Mouse (Mus musculus): ENCODE measurements around the gene Syn3. TPM values are rescaled to one million over a fixed set of nuclear protein-coding genes. Genes with fewer than 3 reads are reported as not detected.
"Not testable (repeated sequence)": the region's sequence is repeated elsewhere in the genome, so short reads cannot be mapped to it uniquely, and the experiment has no call there.

Syn3 gene
- polyA plus RNA-seq (2015; fragmentation: Nextera tagmentation; extraction: Ambion mirVana) = 19.5 and 24.8 TPM in 2 replicates

DNA sequence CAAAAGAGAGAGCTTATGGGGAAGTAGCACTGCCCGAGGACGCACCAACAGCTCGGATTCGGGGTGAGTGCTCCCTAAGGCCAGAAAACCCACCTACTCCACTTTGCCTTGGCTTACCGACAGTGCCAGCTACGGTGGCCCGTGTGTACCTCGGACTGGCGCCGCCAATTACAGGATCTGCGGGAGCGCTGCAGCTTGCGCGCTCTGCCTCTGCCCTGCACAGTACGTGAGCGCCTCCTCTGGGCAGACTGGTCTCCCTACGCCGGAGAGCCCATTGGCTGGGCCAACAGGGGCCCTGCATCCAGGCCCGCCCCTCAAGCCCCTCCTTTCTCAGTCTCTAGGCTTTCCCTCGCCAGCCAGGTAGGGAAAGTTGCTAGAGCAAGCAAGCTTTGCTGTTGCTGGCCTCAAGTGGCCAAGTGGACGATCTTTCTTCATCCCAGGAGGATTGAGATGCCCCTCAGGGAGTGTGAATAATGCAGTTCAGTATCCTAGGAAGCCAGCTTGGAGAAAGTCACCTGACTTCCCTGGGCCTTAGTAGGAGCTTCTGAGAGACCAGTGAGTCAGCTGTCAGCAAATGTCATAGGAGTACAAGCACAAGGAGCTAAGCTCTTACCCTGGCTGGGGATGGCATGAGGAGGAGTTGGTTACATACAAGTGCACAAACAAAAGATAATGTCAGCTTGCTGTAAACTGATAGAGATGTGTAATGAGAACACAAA lies at the start of gene Syn3:
Syn3 (minus strand) TSS at position 224 of the 719 bp plus-strand sequence.
- peak within 1 kb of the TSS; percentile 86 for H3K9ac ChIP-seq (replicated peaks; ENCODE audit: low read depth, low read length)
- WGBS = under 1% methylated on average over 21 of the region's 21 CpGs
- no peaks in the 10 kb centered on the region for H3K36me3 ChIP-seq (ENCODE audit: control insufficient read depth, insufficient read depth)
- H3K27me3 ChIP-seq (replicated peaks; ENCODE audit: control insufficient read depth, insufficient read depth, low read length) = no peaks in the 10 kb centered on the region
- H3K9me3 ChIP-seq (ENCODE audit: control insufficient read depth, low read length) = no peaks in the 10 kb centered on the region
- H3K4me1 ChIP-seq (replicated peaks; ENCODE audit: control insufficient read depth, insufficient read depth, low read length) = peaks cover 13% of the 10 kb centered on the region
- peak within 1 kb of the TSS; percentile 62 for H3K4me2 ChIP-seq (ENCODE audit: low read length)
- peak within 1 kb of the TSS; percentile 75 for H3K4me3 ChIP-seq (replicated peaks; ENCODE audit: low read length)
- peak; percentile 100 for ATAC-seq
- peak within 1 kb of the TSS; percentile 70 for H3K27ac ChIP-seq (ENCODE audit: low read length)

DNA sequence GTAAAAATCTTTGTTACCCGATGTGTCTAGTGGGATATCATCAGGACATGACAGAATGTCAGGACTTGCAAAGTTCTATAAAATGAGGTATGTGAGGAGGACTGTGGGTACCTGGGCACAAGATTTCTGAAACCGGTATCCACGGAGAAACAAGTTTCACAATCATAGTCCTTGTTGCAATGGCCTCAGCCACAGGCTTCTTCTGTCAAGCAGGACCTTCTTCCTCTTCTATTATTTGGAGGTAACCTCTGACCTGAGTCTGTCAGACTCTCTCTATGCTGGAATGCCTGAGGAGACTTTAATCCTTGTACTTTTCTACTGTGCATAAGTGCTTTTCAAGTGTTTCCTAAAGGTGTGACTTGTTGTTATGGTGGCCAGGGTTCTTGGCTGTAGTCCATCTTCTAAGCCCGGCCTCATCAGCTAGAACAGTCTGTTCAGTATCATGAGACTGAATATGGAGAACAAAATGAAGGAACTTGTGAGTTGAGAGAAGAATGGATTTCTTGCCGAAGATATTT lies 27.7 kb upstream of the Syn3 start:
- not testable (repeated sequence) for H3K9ac ChIP-seq (replicated peaks; ENCODE audit: low read depth, low read length); H3K4me2 ChIP-seq (ENCODE audit: low read length); H3K27ac ChIP-seq (ENCODE audit: low read length); H3K27me3 ChIP-seq (replicated peaks; ENCODE audit: control insufficient read depth, insufficient read depth, low read length); H3K9me3 ChIP-seq (ENCODE audit: control insufficient read depth, low read length); H3K36me3 ChIP-seq (ENCODE audit: control insufficient read depth, insufficient read depth); ATAC-seq; H3K4me1 ChIP-seq (replicated peaks; ENCODE audit: control insufficient read depth, insufficient read depth, low read length); H3K4me3 ChIP-seq (replicated peaks; ENCODE audit: low read length)
- 86% methylated on average over 2 of the region's 5 CpGs for WGBS

DNA sequence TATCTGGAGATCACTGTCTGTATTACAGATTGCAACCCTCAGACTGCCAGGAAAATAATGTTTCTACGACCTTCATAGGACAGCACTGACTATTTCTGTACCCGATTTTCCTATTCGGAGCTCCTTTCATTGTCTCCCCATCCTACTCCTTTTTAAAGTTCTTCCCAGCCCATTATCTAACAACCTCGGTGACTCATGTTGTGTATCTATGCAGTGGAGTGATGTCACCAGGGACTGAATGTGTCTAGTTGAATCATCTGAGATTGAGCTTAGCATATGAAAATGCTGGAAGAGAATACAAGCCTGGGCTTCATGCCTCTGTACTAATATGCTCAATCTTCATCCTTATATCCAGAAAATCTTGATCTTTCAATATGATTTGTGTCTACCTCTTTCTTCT lies 15.1 kb upstream of the Syn3 start:
- H3K27me3 ChIP-seq (replicated peaks; ENCODE audit: control insufficient read depth, insufficient read depth, low read length) = no peaks in the 10 kb centered on the region
- no peak overlapping the region for H3K4me2 ChIP-seq (ENCODE audit: low read length)
- no peaks in the 10 kb centered on the region for H3K4me1 ChIP-seq (replicated peaks; ENCODE audit: control insufficient read depth, insufficient read depth, low read length)
- WGBS = 92% methylated on average over 4 of the region's 4 CpGs
- ATAC-seq = no peak
- H3K36me3 ChIP-seq (ENCODE audit: control insufficient read depth, insufficient read depth) = no peaks in the 10 kb centered on the region
- no peak overlapping the region for H3K9ac ChIP-seq (replicated peaks; ENCODE audit: low read depth, low read length)
- no peak overlapping the region for H3K27ac ChIP-seq (ENCODE audit: low read length)
- no peak overlapping the region for H3K4me3 ChIP-seq (replicated peaks; ENCODE audit: low read length)
- no peaks in the 10 kb centered on the region for H3K9me3 ChIP-seq (ENCODE audit: control insufficient read depth, low read length)

DNA sequence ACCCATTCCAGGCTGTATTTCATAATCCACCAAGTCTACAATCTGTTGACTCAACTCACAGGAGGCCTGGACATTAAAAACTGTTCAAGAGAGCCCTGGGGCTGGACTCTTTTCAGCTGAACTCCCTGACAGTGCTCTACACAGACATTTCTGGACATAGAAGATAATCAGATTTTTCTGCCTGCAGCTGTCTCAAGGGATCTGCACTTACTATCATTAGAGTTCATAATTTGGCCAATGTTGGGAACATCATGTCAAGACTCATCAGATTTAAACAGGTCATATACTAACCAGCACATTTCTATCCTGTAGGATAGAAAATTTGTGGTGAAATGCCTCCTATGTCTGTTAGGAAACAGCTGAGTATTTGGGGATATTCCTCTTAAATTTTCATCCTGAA lies 12.2 kb upstream of the Syn3 start:
- Histone ChIP-seq H3K36me3 (ENCODE audit: control insufficient read depth, insufficient read depth) (no peaks in the 10 kb centered on the region), H3K27ac (ENCODE audit: low read length) (no peak overlapping the region), H3K9me3 (ENCODE audit: control insufficient read depth, low read length) (no peaks in the 10 kb centered on the region), H3K4me2 (ENCODE audit: low read length) (no peak overlapping the region), H3K4me3 (replicated peaks; ENCODE audit: low read length) (no peak overlapping the region), H3K27me3 (replicated peaks; ENCODE audit: control insufficient read depth, insufficient read depth, low read length) (no peaks in the 10 kb centered on the region), H3K9ac (replicated peaks; ENCODE audit: low read depth, low read length) (no peak overlapping the region), H3K4me1 (replicated peaks; ENCODE audit: control insufficient read depth, insufficient read depth, low read length) (no peaks in the 10 kb centered on the region)
- no peak for ATAC-seq

DNA sequence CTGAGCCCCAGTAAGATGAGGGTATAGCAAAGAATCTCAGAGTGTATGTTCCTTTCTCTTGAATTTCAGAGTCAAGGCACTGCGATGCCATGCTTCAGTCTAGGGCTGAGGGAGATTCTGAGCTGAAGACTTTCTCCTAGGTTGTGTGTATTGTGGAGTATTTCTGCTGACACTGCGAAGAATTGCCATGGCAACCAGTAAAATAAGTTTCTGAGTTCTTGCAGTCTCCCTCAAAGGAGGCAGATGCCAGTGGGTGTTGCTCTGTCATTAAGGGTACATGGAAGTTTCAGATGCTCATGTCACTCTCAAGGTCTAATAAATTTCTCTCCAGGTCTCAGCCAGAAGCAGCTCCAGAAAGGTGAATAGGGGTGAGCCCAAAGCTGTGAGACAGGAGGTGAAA lies 3.4 kb upstream of the Syn3 start:
- H3K27me3 ChIP-seq (replicated peaks; ENCODE audit: control insufficient read depth, insufficient read depth, low read length) = no peaks in the 10 kb centered on the region
- H3K27ac ChIP-seq (ENCODE audit: low read length) = no peak overlapping the region
- no peak overlapping the region for H3K4me3 ChIP-seq (replicated peaks; ENCODE audit: low read length)
- no peak for ATAC-seq
- H3K36me3 ChIP-seq (ENCODE audit: control insufficient read depth, insufficient read depth) = no peaks in the 10 kb centered on the region
- H3K9me3 ChIP-seq (ENCODE audit: control insufficient read depth, low read length) = no peaks in the 10 kb centered on the region
- H3K9ac ChIP-seq (replicated peaks; ENCODE audit: low read depth, low read length) = no peak overlapping the region
- 69% methylated on average over 2 of the region's 2 CpGs for WGBS
- H3K4me2 ChIP-seq (ENCODE audit: low read length) = no peak overlapping the region
- H3K4me1 ChIP-seq (replicated peaks; ENCODE audit: control insufficient read depth, insufficient read depth, low read length) = peaks cover 13% of the 10 kb centered on the region

DNA sequence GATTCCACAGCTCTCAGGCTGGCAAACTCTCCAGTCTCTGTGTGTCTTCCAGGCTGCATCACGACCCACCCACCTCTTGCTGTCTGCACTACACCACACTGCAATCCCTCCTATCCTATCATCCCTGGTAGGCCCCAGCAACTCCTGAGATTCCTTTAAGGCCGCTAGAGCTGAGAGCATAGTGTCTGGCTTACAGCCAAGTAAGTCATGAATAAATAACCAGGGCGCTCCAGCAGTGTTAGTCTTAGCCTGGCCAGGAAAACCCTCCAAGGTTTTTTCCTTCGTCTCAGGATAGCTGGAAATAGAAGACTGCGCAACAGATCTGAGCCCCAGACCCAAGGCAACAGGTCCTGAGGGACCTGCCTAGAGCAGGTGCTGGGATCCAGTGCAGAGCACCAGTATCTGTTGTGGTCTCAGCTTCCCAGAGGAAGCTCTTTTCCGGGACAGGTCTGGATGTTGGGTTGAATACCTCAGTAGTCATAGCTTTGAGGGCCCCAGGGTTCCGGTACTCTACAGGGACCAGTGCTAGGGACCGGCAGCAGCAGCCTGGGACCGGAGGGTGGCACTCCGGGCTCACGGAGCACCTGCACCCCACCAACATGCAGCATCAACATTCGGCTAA lies 534 bp downstream of the Syn3 start:
- peak; percentile 73 for ATAC-seq
- 2% methylated on average over 12 of the region's 12 CpGs for WGBS
- H3K9me3 ChIP-seq (ENCODE audit: control insufficient read depth, low read length) = no peaks in the 10 kb centered on the region
- H3K36me3 ChIP-seq (ENCODE audit: control insufficient read depth, insufficient read depth) = no peaks in the 10 kb centered on the region
- peak overlapping the region; percentile 75 for H3K4me3 ChIP-seq (replicated peaks; ENCODE audit: low read length)
- H3K27me3 ChIP-seq (replicated peaks; ENCODE audit: control insufficient read depth, insufficient read depth, low read length) = no peaks in the 10 kb centered on the region
- peaks cover 13% of the 10 kb centered on the region for H3K4me1 ChIP-seq (replicated peaks; ENCODE audit: control insufficient read depth, insufficient read depth, low read length)
- H3K4me2 ChIP-seq (ENCODE audit: low read length) = peak overlapping the region; percentile 62
- peak overlapping the region; percentile 86 for H3K9ac ChIP-seq (replicated peaks; ENCODE audit: low read depth, low read length)
- H3K27ac ChIP-seq (ENCODE audit: low read length) = peak overlapping the region; percentile 70

DNA sequence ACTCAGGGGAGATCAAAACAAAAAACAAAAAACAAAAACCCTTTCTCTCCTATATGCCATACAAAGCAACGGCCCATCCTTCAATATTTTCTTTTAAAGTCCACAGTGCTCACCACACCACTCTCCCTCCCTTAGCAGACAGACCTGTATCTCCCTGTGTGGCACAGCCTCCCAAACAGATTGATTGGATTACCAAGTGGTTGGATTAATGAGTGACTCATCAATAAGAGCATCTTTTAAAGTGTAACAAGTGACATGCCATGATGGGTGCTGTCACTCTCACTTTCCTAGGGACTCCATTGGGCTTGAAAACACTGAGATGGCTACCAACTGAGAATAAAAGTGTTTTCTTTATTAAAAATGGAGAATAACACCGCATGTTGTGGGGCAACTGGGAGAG lies 2.8 kb downstream of the Syn3 start:
- no peaks in the 10 kb centered on the region for H3K27me3 ChIP-seq (replicated peaks; ENCODE audit: control insufficient read depth, insufficient read depth, low read length)
- no peak overlapping the region for H3K4me3 ChIP-seq (replicated peaks; ENCODE audit: low read length)
- no peak overlapping the region for H3K4me2 ChIP-seq (ENCODE audit: low read length)
- 84% methylated on average over 2 of the region's 2 CpGs for WGBS
- no peak overlapping the region for H3K9ac ChIP-seq (replicated peaks; ENCODE audit: low read depth, low read length)
- H3K36me3 ChIP-seq (ENCODE audit: control insufficient read depth, insufficient read depth) = no peaks in the 10 kb centered on the region
- H3K9me3 ChIP-seq (ENCODE audit: control insufficient read depth, low read length) = no peaks in the 10 kb centered on the region
- peaks cover 26% of the 10 kb centered on the region for H3K4me1 ChIP-seq (replicated peaks; ENCODE audit: control insufficient read depth, insufficient read depth, low read length)
- ATAC-seq = no peak
- H3K27ac ChIP-seq (ENCODE audit: low read length) = no peak overlapping the region

DNA sequence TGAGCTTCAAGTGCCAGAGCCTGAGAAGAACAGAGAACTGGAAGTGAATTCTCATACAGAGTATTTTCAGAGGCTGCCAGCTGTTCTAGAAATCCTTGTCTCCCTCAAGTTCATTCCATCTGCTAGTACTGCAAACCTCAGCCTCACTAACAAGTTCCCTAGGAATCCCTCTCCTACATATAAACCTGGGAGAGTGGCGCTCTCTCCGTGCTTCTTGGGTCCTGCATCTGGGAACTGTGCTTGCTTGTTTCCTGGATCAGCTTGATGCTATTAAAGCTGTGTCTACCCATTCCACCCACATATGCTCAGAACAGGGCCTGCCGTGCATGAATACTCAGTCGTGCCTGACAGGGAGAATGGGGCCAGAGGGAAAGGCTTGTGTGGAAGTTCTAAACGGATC lies 5.6 kb downstream of the Syn3 start:
- no peak overlapping the region for H3K4me3 ChIP-seq (replicated peaks; ENCODE audit: low read length)
- ATAC-seq = no peak
- WGBS = 80% methylated on average over 5 of the region's 5 CpGs
- H3K27me3 ChIP-seq (replicated peaks; ENCODE audit: control insufficient read depth, insufficient read depth, low read length) = no peaks in the 10 kb centered on the region
- H3K4me2 ChIP-seq (ENCODE audit: low read length) = no peak overlapping the region
- H3K9me3 ChIP-seq (ENCODE audit: control insufficient read depth, low read length) = no peaks in the 10 kb centered on the region
- H3K4me1 ChIP-seq (replicated peaks; ENCODE audit: control insufficient read depth, insufficient read depth, low read length) = peaks cover 30% of the 10 kb centered on the region
- no peaks in the 10 kb centered on the region for H3K36me3 ChIP-seq (ENCODE audit: control insufficient read depth, insufficient read depth)
- no peak overlapping the region for H3K9ac ChIP-seq (replicated peaks; ENCODE audit: low read depth, low read length)
- no peak overlapping the region for H3K27ac ChIP-seq (ENCODE audit: low read length)

DNA sequence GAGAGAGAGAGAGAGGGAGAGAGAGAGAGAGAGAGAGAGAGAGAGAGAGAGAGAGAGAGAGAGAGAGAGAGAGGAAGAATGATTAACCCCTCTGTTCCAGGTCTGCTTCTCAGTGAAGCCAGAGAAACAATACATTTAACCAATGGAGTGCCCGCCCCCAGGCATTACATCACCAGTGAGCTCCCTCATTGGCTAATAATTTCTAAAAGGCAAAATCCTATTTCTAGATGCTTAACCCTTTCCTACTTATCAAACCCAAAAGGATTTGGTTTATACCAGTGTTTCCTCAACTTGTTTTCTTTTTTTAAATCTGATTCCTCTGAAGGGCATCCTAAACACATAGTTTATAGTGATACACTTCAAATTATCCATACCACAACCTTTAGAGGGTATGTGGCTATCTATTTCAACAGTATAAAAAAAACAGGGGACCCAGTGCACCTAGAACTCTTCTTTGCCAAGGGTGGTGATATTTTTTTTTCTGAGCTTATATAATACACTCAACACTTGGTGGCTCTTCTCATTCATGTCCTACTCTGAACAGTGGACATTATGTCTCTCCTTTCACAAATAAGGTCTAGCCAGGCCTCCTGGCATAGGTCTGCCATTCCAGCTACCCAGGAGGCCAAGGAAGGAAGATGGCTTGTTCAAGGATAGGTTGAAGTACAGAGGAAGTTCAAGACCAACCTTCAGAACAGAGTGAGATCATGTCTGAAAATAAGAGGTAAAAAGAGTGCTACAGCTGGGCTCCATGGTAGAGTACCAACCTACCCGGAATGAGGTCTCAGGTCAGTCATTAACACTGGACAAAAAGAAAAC lies 6.4 kb downstream of the Syn3 start:
- peak; percentile 93 for ATAC-seq
- no peaks in the 10 kb centered on the region for H3K36me3 ChIP-seq (ENCODE audit: control insufficient read depth, insufficient read depth)
- H3K9me3 ChIP-seq (ENCODE audit: control insufficient read depth, low read length) = no peaks in the 10 kb centered on the region
- peak overlapping the region; percentile 78 for H3K9ac ChIP-seq (replicated peaks; ENCODE audit: low read depth, low read length)
- WGBS = 47% methylated on average over 2 of the region's 2 CpGs
- H3K27ac ChIP-seq (ENCODE audit: low read length) = peak overlapping the region; percentile 89
- no peaks in the 10 kb centered on the region for H3K27me3 ChIP-seq (replicated peaks; ENCODE audit: control insufficient read depth, insufficient read depth, low read length)
- H3K4me2 ChIP-seq (ENCODE audit: low read length) = peak overlapping the region; percentile 62
- H3K4me3 ChIP-seq (replicated peaks; ENCODE audit: low read length) = peak overlapping the region; percentile 56
- H3K4me1 ChIP-seq (replicated peaks; ENCODE audit: control insufficient read depth, insufficient read depth, low read length) = peaks cover 22% of the 10 kb centered on the region

Measured in forebrain, embryonic 16.5 days (tissue).